Mouse (Mus musculus) liver, postnatal 0 days (tissue): Measurements from ENCODE around the gene Stx19.

ENCODE experiments used
- CTCF ChIP-seq: sonication (generic); IDR thresholded peaks from 2 replicates; pipeline ENCODE4 v1.5.1; 2016; ENCODE audit warnings: antibody characterized with exemption, low read depth
- EP300 ChIP-seq: IDR thresholded peaks from 2 replicates; pipeline ENCODE4 v1.6.1; 2016; ENCODE audit warnings: antibody characterized with exemption, low read depth, mild to moderate bottlenecking

DNA sequence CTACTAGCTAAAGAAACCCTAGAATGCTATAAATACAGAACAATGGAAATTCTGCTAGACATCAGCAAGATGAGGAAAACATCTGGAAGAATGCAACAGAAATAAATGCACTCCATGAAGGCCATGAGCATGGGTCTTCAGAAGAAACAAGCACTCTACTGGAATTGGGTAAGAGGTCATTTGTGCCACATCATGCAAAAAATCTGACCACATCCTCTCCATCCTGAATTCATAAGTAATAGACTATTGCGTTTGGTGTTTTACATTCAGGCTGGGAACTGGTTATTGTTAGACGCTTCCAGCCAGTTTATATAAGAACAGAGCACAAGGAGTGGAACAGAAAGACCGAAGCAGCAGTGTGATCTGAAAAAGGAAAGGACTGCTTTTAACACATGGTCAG lies 15.7 kb upstream of the Stx19 start:
- no peak for TF ChIP-seq CTCF
- TF ChIP-seq EP300: no peak
